In the genomic region with DNA sequence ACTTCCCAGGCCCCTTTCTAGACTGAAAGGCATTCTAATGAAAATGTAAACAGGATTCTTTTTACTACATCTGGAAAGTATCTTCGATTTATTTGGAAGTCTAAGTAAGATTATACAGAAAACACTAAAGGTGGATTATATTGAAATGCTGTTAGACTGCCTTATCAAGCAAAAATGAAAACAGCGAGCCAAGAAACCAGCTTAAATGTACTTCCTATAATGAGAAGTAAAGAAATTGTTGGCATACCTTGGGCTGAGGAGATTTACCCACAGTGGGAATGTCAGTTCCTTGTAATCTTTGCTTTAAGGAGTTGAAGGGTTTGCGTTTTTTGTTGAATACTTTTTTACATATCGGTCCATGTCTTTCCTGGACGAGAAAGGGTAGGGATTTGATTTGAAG, we compare ENCODE assay signal across 22 mouse cellular contexts. TPM values are rescaled to one million over a fixed set of nuclear protein-coding genes. Genes with fewer than 3 reads are reported as not detected.
DNase-seq lines count a peak whose midpoint lies in the region; ATAC-seq and TF ChIP-seq lines count a peak whose summit lies in the region.
"Had no signal": no experiment of that assay in that cellular context is flagged by ENCODE, and none has a peak within 500 bp of the region (broad histone marks: within the 10 kb centered on the region; RNA-seq: fewer than 3 reads in every experiment).

No protein-coding gene starts in this region.

- H3K36me3 ChIP-seq in heart, embryonic 14.5 days (ENCODE audit: control insufficient read depth, insufficient read depth, low read length), result no peaks in the 10 kb centered on the region
- peaks cover 0 to 3% of the 10 kb centered on the region in 2 experiments; a peak in 1 of 4 replicates for H3K36me3 ChIP-seq in MEL (ENCODE audit: control insufficient read depth in 1 of 2, insufficient read depth in 2 of 2, low read length in 2 of 2)
- no peaks in the 10 kb centered on the region for H3K36me3 ChIP-seq in embryonic facial prominence, embryonic 12.5 days
- H3K36me3 ChIP-seq in limb, embryonic 15.5 days, result no peaks in the 10 kb centered on the region
- no peaks in the 10 kb centered on the region for H3K36me3 ChIP-seq in forebrain, embryonic 15.5 days
- H3K36me3 ChIP-seq: hindbrain, embryonic 10.5 days; liver, embryonic 13.5 days; neural tube, embryonic 12.5 days had no signal

- no peak overlapping the region for H3K4me2 ChIP-seq in heart, embryonic 14.5 days (ENCODE audit: low read length)
- H3K4me2 ChIP-seq in embryonic facial prominence, embryonic 12.5 days (replicated peaks), result no peak overlapping the region
- H3K4me2 ChIP-seq in limb, embryonic 15.5 days, result no peak overlapping the region
- H3K4me2 ChIP-seq in forebrain, embryonic 15.5 days (replicated peaks), result no peak overlapping the region
- H3K4me2 ChIP-seq: liver, embryonic 13.5 days; neural tube, embryonic 12.5 days had no signal

- TF ChIP-seq POLR2A in MEL (IDR thresholded peaks at IDR 0.05; ENCODE audit: control insufficient read depth in 1 of 2, insufficient read depth in 1 of 2, low read depth in 1 of 2, low read length in 2 of 2, poor library complexity in 1 of 2), result no peak

- no peaks in the 10 kb centered on the region for H3K79me2 ChIP-seq in MEL (ENCODE audit: control insufficient read depth, insufficient read depth, low read length, poor library complexity)

- no peak for DNase-seq in heart, adult 11 months
- no peak for DNase-seq in MEL (ENCODE audit: low read depth, low spot score)
- no peak for DNase-seq in spleen, postnatal 4 days (ENCODE audit: low spot score in 2 of 2)
- DNase-seq: adrenal gland, postnatal 25 days; cerebellum, adult 2 months; kidney, postnatal 10 days; liver, embryonic 13.5 days; right cerebral cortex, postnatal 14 days had no signal

- 0 out of 4 replicates have a peak, but pooled peaks of 1 of the 2 experiments have one; percentile 29 for TF ChIP-seq EP300 in MEL (IDR thresholded peaks at IDR 0.05; ENCODE audit: low read depth in 1 of 2, low read length in 2 of 2)

- no peak overlapping the region for H3K9ac ChIP-seq in heart, embryonic 14.5 days (ENCODE audit: low read length)
- H3K9ac ChIP-seq in MEL (ENCODE audit: control insufficient read depth, low read depth, low read length, poor library complexity, severe bottlenecking), result no peak overlapping the region; the same call in 1 of the 2 replicates
- H3K9ac ChIP-seq in embryonic facial prominence, embryonic 12.5 days, result no peak overlapping the region
- H3K9ac ChIP-seq in limb, embryonic 15.5 days, result no peak overlapping the region
- H3K9ac ChIP-seq in forebrain, embryonic 15.5 days (replicated peaks), result no peak overlapping the region
- H3K9ac ChIP-seq: liver, embryonic 13.5 days; neural tube, embryonic 12.5 days had no signal

- no peaks in the 10 kb centered on the region for H3K9me3 ChIP-seq in heart, embryonic 14.5 days (ENCODE audit: control insufficient read depth, low read length)
- H3K9me3 ChIP-seq in MEL (replicated peaks; ENCODE audit: insufficient read depth, low read length), result no peaks in the 10 kb centered on the region
- no peaks in the 10 kb centered on the region for H3K9me3 ChIP-seq in embryonic facial prominence, embryonic 12.5 days
- no peaks in the 10 kb centered on the region for H3K9me3 ChIP-seq in limb, embryonic 15.5 days
- no peaks in the 10 kb centered on the region for H3K9me3 ChIP-seq in forebrain, embryonic 15.5 days
- H3K9me3 ChIP-seq: liver, embryonic 13.5 days had no signal

- TF ChIP-seq RAD21 in MEL (IDR thresholded peaks at IDR 0.05; ENCODE audit: low read depth, low read length), result no peak

- WGBS in heart, embryonic 14.5 days, result 41% methylated on average over 5 of the region's 5 CpGs
- 51% methylated on average over 5 of the region's 5 CpGs for WGBS in embryonic facial prominence, embryonic 12.5 days
- 66% methylated on average over 5 of the region's 5 CpGs for WGBS in limb, embryonic 15.5 days
- 89% methylated on average over 5 of the region's 5 CpGs for WGBS in forebrain, embryonic 15.5 days

- TF ChIP-seq CTCF in MEL (IDR thresholded peaks at IDR 0.05 in 2 of 3, conservative IDR thresholded peaks at IDR 0.05 in 1 of 3; ENCODE audit: control insufficient read depth in 1 of 3, insufficient read depth in 1 of 3, low read depth in 2 of 3, low read length in 3 of 3, poor library complexity in 1 of 3, severe bottlenecking in 1 of 3), result no peak

- no peak overlapping the region for H3K4me3 ChIP-seq in heart, embryonic 14.5 days (ENCODE audit: control insufficient read depth in 1 of 2, insufficient read depth in 1 of 2, low read depth in 1 of 2, low read length in 2 of 2)
- H3K4me3 ChIP-seq in MEL (ENCODE audit: control insufficient read depth in 1 of 2, insufficient read depth in 1 of 2, low read depth in 2 of 2, low read length in 2 of 2), result peak overlapping the region in 1 of 2 experiments; percentile 62; a peak in 2 of 4 replicates
- H3K4me3 ChIP-seq in embryonic facial prominence, embryonic 12.5 days, result no peak overlapping the region
- no peak overlapping the region for H3K4me3 ChIP-seq in limb, embryonic 15.5 days
- no peak overlapping the region for H3K4me3 ChIP-seq in forebrain, embryonic 15.5 days
- H3K4me3 ChIP-seq: hindbrain, embryonic 10.5 days; layer of hippocampus, adult 2 months; liver, embryonic 13.5 days; neural tube, embryonic 12.5 days had no signal

- peak overlapping the region; percentile 46 to 75 for H3K27ac ChIP-seq in heart, embryonic 14.5 days (replicated peaks in 1 of 2; ENCODE audit: control insufficient read depth in 1 of 2, insufficient read depth in 1 of 2, low read depth in 2 of 2, low read length in 2 of 2)
- H3K27ac ChIP-seq in MEL (ENCODE audit: control insufficient read depth, low read depth, low read length), result no peak overlapping the region
- peak overlapping the region; percentile 81 for H3K27ac ChIP-seq in embryonic facial prominence, embryonic 12.5 days
- peak overlapping the region; percentile 29; the same call in 1 of the 2 replicates for H3K27ac ChIP-seq in limb, embryonic 15.5 days
- no peak overlapping the region for H3K27ac ChIP-seq in forebrain, embryonic 15.5 days (replicated peaks)
- H3K27ac ChIP-seq: layer of hippocampus, adult 2 months; neural tube, embryonic 12.5 days had no signal

- peaks cover 17 to 22% of the 10 kb centered on the region in 2 experiments; a peak in 3 of 4 replicates for H3K4me1 ChIP-seq in heart, embryonic 14.5 days (ENCODE audit: control insufficient read depth in 2 of 2, insufficient read depth in 2 of 2, low read length in 2 of 2)
- H3K4me1 ChIP-seq in MEL (ENCODE audit: control insufficient read depth in 1 of 2, insufficient read depth in 2 of 2, low read length in 2 of 2), result peaks cover 2 to 3% of the 10 kb centered on the region in 2 experiments; a peak in 3 of 4 replicates
- H3K4me1 ChIP-seq in embryonic facial prominence, embryonic 12.5 days, result peaks cover 33% of the 10 kb centered on the region
- peaks cover 31% of the 10 kb centered on the region for H3K4me1 ChIP-seq in limb, embryonic 15.5 days
- H3K4me1 ChIP-seq in forebrain, embryonic 15.5 days, result peaks cover 28% of the 10 kb centered on the region
- H3K4me1 ChIP-seq: liver, embryonic 13.5 days had no signal

- no peaks in the 10 kb centered on the region for H3K27me3 ChIP-seq in heart, embryonic 14.5 days (ENCODE audit: control insufficient read depth, insufficient read depth, low read length)
- no peaks in the 10 kb centered on the region for H3K27me3 ChIP-seq in MEL (ENCODE audit: control insufficient read depth in 1 of 2, insufficient read depth in 2 of 2, low read length in 2 of 2)
- H3K27me3 ChIP-seq in embryonic facial prominence, embryonic 12.5 days, result no peaks in the 10 kb centered on the region
- H3K27me3 ChIP-seq in limb, embryonic 15.5 days, result no peaks in the 10 kb centered on the region
- no peaks in the 10 kb centered on the region for H3K27me3 ChIP-seq in forebrain, embryonic 15.5 days
- H3K27me3 ChIP-seq: liver, embryonic 13.5 days; neural tube, embryonic 12.5 days had no signal

- ATAC-seq in heart, embryonic 14.5 days (ENCODE audit: insufficient number of reproducible peaks, insufficient read depth, low FRiP score, low read depth), result no peak
- no peak for ATAC-seq in embryonic facial prominence, embryonic 12.5 days (ENCODE audit: insufficient number of reproducible peaks, insufficient read depth, low FRiP score, low TSS enrichment)
- no peak for ATAC-seq in limb, embryonic 15.5 days (ENCODE audit: insufficient number of reproducible peaks, low FRiP score, low TSS enrichment, low read depth)
- no peak for ATAC-seq in forebrain, embryonic 15.5 days (replicated peaks)
- ATAC-seq: forebrain, embryonic 16.5 days; inflammation-experienced regulatory T-cells, adult 6 months had no signal

TF ChIP-seq in MEL, 35 proteins besides CTCF, POLR2A, EP300 and RAD21:
- TF ChIP-seq GATA1 (IDR thresholded peaks at IDR 0.05; ENCODE audit: low read depth, low read length), result peak; percentile 55
- no peak for TF ChIP-seq NELFE (IDR thresholded peaks at IDR 0.05; ENCODE audit: low read depth, low read length)
TF ChIP-seq in MEL: peak in this region for 1.

RNA-seq across cellular contexts. Expression of gene Zc2hc1b, which starts 9.4 kb away (rescaled TPM):
- not detected in 2 replicates for polyA plus RNA-seq in heart, embryonic 14.5 days (2014; fragmentation: Nextera tagmentation; extraction: Ambion mirVana)
- not detected in 2 replicates for total RNA-seq in MEL (2012; rRNA removed)
- under 1 TPM in 1 of 2 experiments, not detected in 1; 0.07 TPM for polyA plus RNA-seq in MEL (2012; ENCODE audit: insufficient read depth in 1 of 2, insufficient read length in 2 of 2, low read depth in 1 of 2, low replicate concordance in 2 of 2, missing spikeins in 1 of 2)
- polyA plus RNA-seq in embryonic facial prominence, embryonic 12.5 days (2016; fragmentation: Nextera tagmentation; extraction: Ambion mirVana), result not detected in 2 replicates
- polyA plus RNA-seq in limb, embryonic 15.5 days (2015; fragmentation: Nextera tagmentation; extraction: Ambion mirVana), result not detected in 2 replicates
- not detected in 2 replicates for polyA plus RNA-seq in forebrain, embryonic 15.5 days (2015; fragmentation: Nextera tagmentation; extraction: Ambion mirVana)
- total RNA-seq: adrenal gland, postnatal 25 days; common myeloid progenitor, adult 5-6 weeks; gastrocnemius, postnatal 4 days; layer of hippocampus, adult 2 months; left cerebral cortex, postnatal 36 days had no signal
- polyA plus RNA-seq: C2C12; cerebellum, adult 2 months; forebrain, embryonic 16.5 days; hindbrain, embryonic 10.5 days; inflammation-experienced regulatory T-cells, adult 6 months; liver, embryonic 13.5 days; neural tube, embryonic 12.5 days; spleen, adult 2 months had no signal

RNA-seq across cellular contexts. Expression of gene Ltv1, which starts 24.5 kb away (rescaled TPM):
- polyA plus RNA-seq in heart, embryonic 14.5 days (2014; fragmentation: Nextera tagmentation; extraction: Ambion mirVana), result 46.8 and 48.8 TPM in 2 replicates
- total RNA-seq in MEL (2012; rRNA removed), result 25.0 and 29.4 TPM in 2 replicates
- 10 to 100 TPM in 1 of 2 experiments, not detected in 1; 58.1 TPM for polyA plus RNA-seq in MEL (2012; ENCODE audit: insufficient read depth in 1 of 2, insufficient read length in 2 of 2, low read depth in 1 of 2, low replicate concordance in 2 of 2, missing spikeins in 1 of 2)
- polyA plus RNA-seq in embryonic facial prominence, embryonic 12.5 days (2016; fragmentation: Nextera tagmentation; extraction: Ambion mirVana), result 64.9 and 68.4 TPM in 2 replicates
- 70.1 and 74.3 TPM in 2 replicates for polyA plus RNA-seq in limb, embryonic 15.5 days (2015; fragmentation: Nextera tagmentation; extraction: Ambion mirVana)
- polyA plus RNA-seq in forebrain, embryonic 15.5 days (2015; fragmentation: Nextera tagmentation; extraction: Ambion mirVana), result 32.6 and 37.8 TPM in 2 replicates

Comparison
In these comparisons a context has a peak if more than half of its experiments do, and no peak if none do; other contexts are left out.
1. H3K27ac ChIP-seq: peak in heart, embryonic 14.5 days (2 of 2), embryonic facial prominence, embryonic 12.5 days (single experiment) and limb, embryonic 15.5 days (single experiment); none in MEL (single experiment) and forebrain, embryonic 15.5 days (single experiment).